23 mouse cellular contexts compared by ENCODE assay signal in genomic region chr1:170223276-170223675, GRCm38 (mm10). TPM values are rescaled to one million over a fixed set of nuclear protein-coding genes. Genes with fewer than 3 reads are reported as not detected.
"Had no signal": no experiment of that assay in that cellular context is flagged by ENCODE, and none has a peak within 500 bp of the region (broad histone marks: within the 10 kb centered on the region; RNA-seq: fewer than 3 reads in every experiment).

No protein-coding gene starts in this region.

- DNase-seq: gastrocnemius, adult 2 months; gastrocnemius, postnatal 10 days; gastrocnemius, postnatal 25 days; heart, adult 18-20 months; heart, postnatal 10 days; heart, postnatal 4 days; kidney, adult 18-20 months; kidney, adult 8-10 months; kidney, postnatal 10 days; kidney, postnatal 25 days; kidney, postnatal 4 days; liver; liver, embryonic 13.5 days had no signal

RNA-seq across cellular contexts. Expression of gene Sh2d1b2, which starts 9.3 kb away (rescaled TPM):
- total RNA-seq: gastrocnemius, adult 2 months; gastrocnemius, postnatal 10 days; gastrocnemius, postnatal 25 days; gastrocnemius, postnatal 4 days; granulocyte monocyte progenitor cell, adult 5-6 weeks; heart, adult 18-20 months; heart, adult 8-10 months; heart, postnatal 10 days; heart, postnatal 25 days; heart, postnatal 4 days; layer of hippocampus, adult 2 months; layer of hippocampus, postnatal 10 days; layer of hippocampus, postnatal 25 days; left cerebral cortex, adult 2 months; left cerebral cortex, postnatal 14 days; left cerebral cortex, postnatal 36 days had no signal

RNA-seq across cellular contexts. Expression of gene Sh2d1b1, which starts 53.8 kb away (rescaled TPM):
- total RNA-seq: gastrocnemius, adult 2 months; gastrocnemius, postnatal 10 days; gastrocnemius, postnatal 25 days; gastrocnemius, postnatal 4 days; layer of hippocampus, adult 2 months; layer of hippocampus, postnatal 10 days; layer of hippocampus, postnatal 25 days; left cerebral cortex, adult 2 months; left cerebral cortex, postnatal 14 days; left cerebral cortex, postnatal 36 days had no signal
